Mouse (Mus musculus) CH12.LX (cell line): ENCODE measurements around the gene Hip1r.

Experiments used
- BHLHE40 ChIP-seq: IDR thresholded peaks from 2 replicates; pipeline ENCODE4 v1.6.1; 2011; ENCODE audit warnings: mild to moderate bottlenecking, low read depth, low read length, improper control_type of control experiment
- CTCF ChIP-seq, 2 experiments: IDR thresholded peaks in 1 of 2; conservative IDR thresholded peaks in 1 of 2; 2 replicates each; pipeline ENCODE4 v1.5.1; 2011 to 2012; ENCODE audit warnings: low read depth in 2 of 2, low read length in 2 of 2, improper control_type of control experiment in 1 of 2, inconsistent platforms in 1 of 2, mild to moderate bottlenecking in 1 of 2, moderate library complexity in 1 of 2
- E2F4 ChIP-seq: IDR thresholded peaks from 2 replicates; pipeline ENCODE4 v1.6.1; 2011; ENCODE audit warnings: low read depth, low read length, improper control_type of control experiment; ENCODE audit not compliant: insufficient replicate concordance
- ELF1 ChIP-seq: IDR thresholded peaks from 2 replicates; pipeline ENCODE4 v1.6.1; 2014; ENCODE audit warnings: low read depth, mild to moderate bottlenecking, inconsistent platforms, low read length, improper control_type of control experiment
- EP300 ChIP-seq: IDR thresholded peaks from 2 replicates; pipeline ENCODE4 v1.6.1; 2011; ENCODE audit warnings: low read length, improper control_type of control experiment
- PAX5 ChIP-seq: IDR thresholded peaks from 2 replicates; pipeline ENCODE4 v1.6.1; 2012; ENCODE audit warnings: low read length, inconsistent platforms, mixed read lengths
- SMC3 ChIP-seq: IDR thresholded peaks from 2 replicates; pipeline ENCODE4 v1.6.1; 2011; ENCODE audit warnings: low read depth, low read length, improper control_type of control experiment
- USF1 ChIP-seq: IDR thresholded peaks from 2 replicates; pipeline ENCODE4 v1.6.1; 2014; ENCODE audit warnings: low read depth, mild to moderate bottlenecking, inconsistent platforms, low read length, improper control_type of control experiment
- ZNF384 ChIP-seq: IDR thresholded peaks from 2 replicates; pipeline ENCODE4 v1.6.1; 2012; ENCODE audit warnings: low read depth, low read length, improper control_type of control experiment, inconsistent platforms

DNA sequence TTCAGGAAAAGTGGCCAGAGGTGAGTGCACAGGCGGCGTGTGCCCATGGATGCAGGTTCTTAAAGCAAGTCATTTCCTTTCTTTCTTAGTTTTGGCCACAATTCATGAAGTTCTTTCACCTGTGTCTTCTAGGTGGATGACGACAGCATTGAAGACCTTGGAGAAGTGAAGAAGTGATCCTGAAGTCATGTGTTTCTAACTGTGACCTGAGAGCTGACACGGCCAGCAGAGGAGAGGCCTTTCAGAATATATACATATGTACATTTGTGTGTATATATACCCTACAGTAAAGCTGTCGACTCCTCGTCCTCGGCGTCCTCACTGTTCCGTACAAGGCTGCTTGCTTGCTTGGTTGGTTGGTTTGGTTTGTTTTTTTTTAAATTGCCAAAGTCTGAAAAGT, 46.3 kb upstream of the Hip1r start, which contains the start of gene Gm43518:
- TF ChIP-seq E2F4 = no peak
- no peak for TF ChIP-seq BHLHE40
- TF ChIP-seq EP300 = no peak
- no peak for TF ChIP-seq USF1
- no peak for TF ChIP-seq SMC3
- TF ChIP-seq PAX5 = no peak
- no peak for TF ChIP-seq ZNF384
- TF ChIP-seq ELF1 = no peak
- no peak for TF ChIP-seq CTCF (conservative IDR thresholded peaks at IDR 0.05 in 1 of 2, IDR thresholded peaks at IDR 0.05 in 1 of 2; ENCODE audit: low read depth in 2 of 2, low read length in 2 of 2)
